Mouse (Mus musculus) CH12F3 (cell line): ENCODE measurements around the gene Sigmar1.
"Not testable (repeated sequence)": the region's sequence is repeated elsewhere in the genome, so short reads cannot be mapped to it uniquely, and the experiment has no call there.

Experiments used
- in situ Hi-C: fragments of 300-500 bp; cut with MboI; formaldehyde crosslinking; loops from 2 replicates; pipeline ENCODE4 v1.14.3; 2020; ENCODE audit warnings: low sequenced_read_pairs

Sigmar1 gene

GRCm38 (mm10) chr4:41755338-41756305 is at the start of gene Sigmar1:
Sigmar1 (minus strand) TSS chr4:41756157.
- in situ Hi-C loops, result no loop called here

- in situ Hi-C loops, result not testable (repeated sequence)
Observed at GRCm38 (mm10) chr4:41783197-41783596, 27.2 kb upstream of the Sigmar1 start.

GRCm38 (mm10) chr4:41782711-41783110 is 26.8 kb upstream of the Sigmar1 start:
- in situ Hi-C loops, result not testable (repeated sequence)

GRCm38 (mm10) chr4:41781748-41782485 is 26.0 kb upstream of the Sigmar1 start:
- in situ Hi-C loops, result not testable (repeated sequence)

GRCm38 (mm10) chr4:41781271-41781670 is 25.3 kb upstream of the Sigmar1 start:
- in situ Hi-C loops, result not testable (repeated sequence)

GRCm38 (mm10) chr4:41775840-41776239 is 19.9 kb upstream of the Sigmar1 start:
- in situ Hi-C loops, result not testable (repeated sequence)

GRCm38 (mm10) chr4:41774506-41774905 is 18.5 kb upstream of the Sigmar1 start:
- in situ Hi-C loops, result not testable (repeated sequence)

- in situ Hi-C loops, result not testable (repeated sequence)
Observed at GRCm38 (mm10) chr4:41774002-41774401, 18.0 kb upstream of the Sigmar1 start, which contains the start of gene Ccl27a. Ccl27a (minus strand) TSS chr4:41774247.

- in situ Hi-C loops, result not testable (repeated sequence)
Observed at GRCm38 (mm10) chr4:41773502-41773901, 17.5 kb upstream of the Sigmar1 start.

GRCm38 (mm10) chr4:41772946-41773345 is 17.0 kb upstream of the Sigmar1 start:
- in situ Hi-C loops, result not testable (repeated sequence)

GRCm38 (mm10) chr4:41767301-41767700 is 11.3 kb upstream of the Sigmar1 start:
- in situ Hi-C loops, result not testable (repeated sequence)

- in situ Hi-C loops, result not testable (repeated sequence)
Observed at GRCm38 (mm10) chr4:41763176-41763575, 7.2 kb upstream of the Sigmar1 start.

GRCm38 (mm10) chr4:41762688-41763114 is 6.7 kb upstream of the Sigmar1 start:
- in situ Hi-C loops, result not testable (repeated sequence)

GRCm38 (mm10) chr4:41762099-41762687 is 6.2 kb upstream of the Sigmar1 start:
- in situ Hi-C loops, result no loop called here

GRCm38 (mm10) chr4:41761680-41762079 is 5.7 kb upstream of the Sigmar1 start:
- in situ Hi-C loops, result no loop called here

GRCm38 (mm10) chr4:41760911-41761310 is 5.0 kb upstream of the Sigmar1 start:
- in situ Hi-C loops, result no loop called here

GRCm38 (mm10) chr4:41760288-41760721 is 4.3 kb upstream of the Sigmar1 start:
- in situ Hi-C loops, result no loop called here

- in situ Hi-C loops, result no loop called here
Observed at GRCm38 (mm10) chr4:41759656-41760287, 3.8 kb upstream of the Sigmar1 start.

GRCm38 (mm10) chr4:41759206-41759605 is 3.2 kb upstream of the Sigmar1 start:
- in situ Hi-C loops, result no loop called here

GRCm38 (mm10) chr4:41758701-41759100 is 2.7 kb upstream of the Sigmar1 start:
- in situ Hi-C loops, result no loop called here

GRCm38 (mm10) chr4:41758021-41758420 is 2.1 kb upstream of the Sigmar1 start:
- in situ Hi-C loops, result no loop called here
